Mouse (Mus musculus): ENCODE data around the gene Idh2.
A peak's percentile ranks its signal among the peaks of the same experiment; 100 is the strongest.

Idh2 gene

DNA sequence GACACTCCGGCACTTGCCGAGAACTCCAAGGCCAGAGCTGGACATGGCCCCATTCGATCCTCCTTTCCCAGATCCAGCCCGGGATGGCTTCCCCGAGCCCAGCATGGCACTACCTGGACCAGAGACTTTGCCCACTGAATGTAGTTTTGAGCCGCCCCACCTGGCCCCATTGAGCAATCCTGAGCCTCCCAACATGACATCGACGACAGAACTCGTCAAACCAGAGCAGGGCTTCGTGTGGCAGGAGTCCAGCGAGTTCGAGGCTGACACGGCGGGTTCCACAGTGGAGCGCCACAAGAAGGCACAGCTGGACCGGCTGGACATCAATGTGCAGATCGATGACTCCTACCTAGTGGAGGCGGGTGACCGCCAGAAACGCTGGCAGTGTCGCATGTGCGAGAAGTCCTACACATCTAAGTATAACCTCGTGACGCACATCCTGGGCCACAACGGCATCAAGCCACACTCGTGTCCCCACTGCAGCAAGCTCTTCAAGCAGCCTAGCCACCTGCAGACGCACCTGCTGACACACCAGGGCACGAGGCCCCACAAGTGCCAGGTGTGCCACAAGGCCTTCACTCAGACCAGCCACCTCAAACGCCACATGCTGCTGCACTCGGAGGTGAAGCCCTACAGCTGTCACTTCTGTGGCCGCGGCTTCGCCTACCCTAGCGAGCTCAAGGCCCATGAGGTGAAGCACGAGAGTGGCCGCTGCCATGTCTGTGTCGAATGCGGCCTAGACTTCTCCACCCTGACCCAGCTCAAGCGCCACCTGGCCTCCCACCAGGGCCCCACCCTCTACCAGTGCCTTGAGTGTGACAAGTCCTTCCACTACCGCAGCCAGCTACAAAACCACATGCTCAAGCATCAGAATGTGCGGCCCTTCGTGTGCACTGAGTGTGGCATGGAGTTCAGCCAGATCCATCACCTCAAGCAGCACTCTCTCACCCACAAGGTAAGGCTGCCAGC is 33.3 kb downstream of the Idh2 start:
- no peak for DNase-seq

DNA sequence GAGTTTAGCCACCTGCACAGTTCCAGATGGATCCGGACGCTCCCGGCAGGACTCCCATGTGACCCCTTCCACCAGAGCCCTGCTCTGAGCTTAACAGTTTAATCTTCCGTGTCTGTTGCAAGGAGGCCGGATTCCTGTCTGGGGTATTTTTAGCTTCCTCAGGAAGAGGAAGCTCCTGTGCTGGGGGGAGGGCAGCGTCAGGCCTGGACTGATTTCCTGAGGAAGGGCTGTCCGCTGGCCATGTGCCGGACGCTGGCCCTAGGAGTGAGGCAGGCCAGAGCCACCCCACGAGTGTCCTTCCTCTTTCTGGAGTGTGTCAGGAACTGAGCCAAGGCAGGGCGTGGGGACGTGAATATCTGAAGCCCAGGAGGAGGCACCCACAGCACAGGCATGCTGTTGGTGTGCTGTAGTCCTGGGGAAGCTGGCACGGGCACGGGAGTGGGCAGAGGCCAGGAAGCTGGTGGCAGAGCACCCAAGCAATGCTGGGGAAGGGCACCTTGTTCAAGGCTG is 36.3 kb downstream of the Idh2 start:
- peak; percentile 80 for DNase-seq

DNA sequence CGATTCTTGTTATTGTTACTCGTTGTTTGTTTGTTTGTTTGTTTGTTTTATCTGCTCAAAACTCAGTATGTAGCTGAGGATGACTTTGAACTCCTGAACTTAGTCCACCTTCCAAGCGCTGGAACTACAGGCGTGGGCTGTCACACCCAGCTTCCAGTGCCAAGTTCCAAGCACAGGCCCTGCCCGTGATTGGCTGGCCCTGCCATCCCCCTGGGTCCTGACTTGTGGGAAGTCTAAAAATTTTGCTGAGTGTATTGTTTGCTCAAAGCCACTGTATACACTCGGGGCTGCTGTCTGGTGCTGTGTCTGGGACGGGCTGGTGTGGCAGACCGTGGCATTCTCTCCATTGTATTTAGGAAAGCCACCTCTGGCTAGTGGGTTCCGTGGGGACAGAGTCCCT is 37.4 kb downstream of the Idh2 start:
- DNase-seq = no peak

- DNase-seq = no peak
Measured at GRCm38 (mm10) chr7:80076961-80077716, 38.1 kb downstream of the Idh2 start.

- DNase-seq = no peak
Measured at GRCm38 (mm10) chr7:80075946-80076583, 39.1 kb downstream of the Idh2 start.

GRCm38 (mm10) chr7:80074921-80075441 is 40.2 kb downstream of the Idh2 start:
- no peak for DNase-seq

DNA sequence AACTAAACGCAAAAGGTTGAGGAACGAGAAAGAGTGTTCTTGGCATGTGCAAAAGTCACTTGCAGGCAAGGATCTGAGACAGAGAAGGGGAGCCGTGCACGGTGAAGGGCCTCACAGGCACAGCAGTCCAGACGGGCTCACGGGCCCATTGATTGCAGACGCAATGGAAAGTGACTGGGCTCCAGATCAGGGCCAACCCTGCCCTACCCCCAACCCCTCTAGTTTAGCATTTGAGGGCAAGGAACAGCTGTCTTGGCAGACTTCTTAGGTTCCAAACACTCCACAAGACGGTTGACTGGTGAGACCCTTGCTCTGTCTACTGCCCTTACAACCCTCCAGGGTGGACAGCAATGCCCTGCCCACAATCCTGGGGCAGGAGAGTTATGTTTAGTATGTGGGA is 41.7 kb downstream of the Idh2 start:
- no peak for DNase-seq

DNA sequence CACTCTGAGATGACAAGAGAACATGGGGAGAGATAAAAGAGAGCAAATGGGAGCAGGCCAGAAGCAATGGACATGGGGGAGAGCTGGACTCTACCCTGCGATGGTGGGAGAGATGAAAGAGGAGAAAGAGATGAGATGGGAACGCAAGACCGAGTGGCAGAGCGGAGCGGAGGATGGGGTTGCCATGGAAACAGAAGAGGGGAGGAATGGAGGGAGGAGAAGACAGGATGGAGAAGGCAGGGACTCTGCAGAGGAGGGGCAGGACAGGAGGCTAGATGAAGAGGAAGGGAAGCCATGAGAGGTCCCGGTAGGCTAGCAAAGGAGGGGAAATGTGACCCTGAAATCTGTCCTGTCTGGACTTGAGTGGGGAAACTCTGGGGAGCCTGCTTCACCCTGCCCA is 42.9 kb downstream of the Idh2 start:
- no peak for DNase-seq

DNA sequence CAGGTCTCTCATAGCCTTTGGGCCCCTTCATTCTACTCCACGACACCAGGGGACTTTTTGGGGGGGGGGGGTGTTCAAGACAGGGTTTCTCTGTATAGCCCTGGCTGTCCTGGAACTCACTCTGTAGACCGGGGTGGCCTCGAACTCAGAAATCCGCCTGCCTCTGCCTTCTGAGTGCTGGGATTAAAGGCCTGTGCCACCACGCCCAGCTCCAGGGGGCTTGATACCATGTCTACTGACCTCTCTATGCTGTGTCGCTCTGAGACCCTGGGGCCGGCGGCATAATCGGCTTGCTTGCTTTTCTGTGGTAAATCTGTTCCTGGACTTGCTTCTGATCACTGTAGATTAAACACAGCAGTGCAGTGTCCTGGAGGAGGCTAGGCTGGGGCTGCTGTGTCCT is 44.0 kb downstream of the Idh2 start:
- DNase-seq = no peak

- DNase-seq = no peak
Measured at GRCm38 (mm10) chr7:80069615-80070327, 45.4 kb downstream of the Idh2 start.

DNA sequence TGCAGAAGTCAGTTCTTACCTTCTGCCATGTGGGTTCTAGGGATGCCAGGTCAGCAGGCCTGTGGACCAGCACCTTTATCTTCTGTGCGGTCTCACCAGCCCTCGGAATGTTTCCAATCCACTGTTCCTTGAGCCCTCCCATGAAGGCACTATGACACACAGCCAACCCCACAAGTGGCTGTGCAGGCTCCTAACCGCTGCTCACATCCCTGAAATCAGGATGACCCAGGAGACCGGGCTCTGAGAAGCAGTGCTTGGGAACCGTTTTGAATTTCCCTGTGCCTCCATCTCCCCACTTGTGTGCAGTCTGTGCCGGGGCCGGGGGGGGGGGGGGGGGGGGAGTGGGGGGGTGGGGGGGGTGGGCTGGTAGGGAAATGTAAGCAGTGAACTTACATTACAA is 46.9 kb downstream of the Idh2 start:
- DNase-seq = no peak

DNA sequence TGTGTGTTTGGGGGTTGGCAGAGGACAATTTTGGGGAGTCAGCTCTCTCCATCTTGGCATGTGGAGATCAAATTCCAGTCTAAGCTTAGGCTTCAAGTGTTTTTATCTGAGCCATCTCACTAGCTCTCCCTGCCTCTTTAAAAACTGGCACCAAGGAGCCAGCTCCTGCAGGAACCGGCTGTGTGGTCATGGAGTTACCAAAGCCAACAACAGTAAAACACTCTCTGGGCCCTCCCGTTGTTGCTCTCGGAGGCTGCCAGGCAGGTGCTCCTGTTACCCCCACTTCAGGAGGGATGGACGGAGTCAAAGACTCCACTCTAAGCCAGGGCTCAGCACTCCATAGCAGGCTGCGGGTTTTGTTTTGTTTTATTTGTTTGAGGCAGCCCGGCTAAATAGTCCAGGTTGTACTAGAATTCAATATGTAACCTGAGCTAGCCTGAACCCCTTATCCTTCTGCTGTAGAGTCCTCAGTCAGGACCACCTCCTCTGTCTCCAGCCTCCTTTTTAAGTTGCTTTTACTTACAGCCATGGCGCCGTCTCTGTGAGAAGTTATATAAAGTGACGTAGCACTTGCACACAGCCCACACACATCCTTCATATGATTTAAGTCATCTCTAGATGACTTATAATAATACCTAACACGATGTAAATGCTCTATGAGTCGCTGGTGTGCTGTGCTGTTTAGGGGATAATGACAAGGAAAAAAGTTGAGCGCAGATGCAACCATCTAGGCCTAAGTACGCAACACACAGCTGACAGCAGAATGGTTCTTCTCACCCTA is 48.3 kb downstream of the Idh2 start:
- no peak for DNase-seq

DNA sequence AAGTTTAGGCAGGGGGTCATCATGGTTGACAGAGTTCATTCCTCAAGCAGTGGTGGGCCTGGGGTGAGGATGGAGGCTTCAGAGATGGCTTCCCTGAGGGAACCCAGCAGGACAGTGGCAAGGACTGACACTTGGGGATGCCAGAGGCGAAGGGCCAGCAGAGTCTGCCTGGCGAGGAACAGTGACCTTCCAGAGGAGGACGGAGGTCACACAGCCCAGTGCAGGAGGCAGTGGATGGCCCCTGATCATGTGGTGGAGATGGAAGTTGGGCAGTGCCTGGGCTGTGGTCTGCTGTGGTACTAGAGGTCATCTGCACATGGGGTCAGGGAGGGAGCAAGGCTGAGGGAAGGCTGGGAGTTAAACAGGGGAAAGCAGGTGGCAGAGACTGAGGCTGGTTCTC is 49.9 kb downstream of the Idh2 start:
- no peak for DNase-seq

- DNase-seq = no peak
Measured at GRCm38 (mm10) chr7:80063902-80064736, 51.1 kb downstream of the Idh2 start.

- no peak for DNase-seq
Measured at GRCm38 (mm10) chr7:80063244-80063643, 51.9 kb downstream of the Idh2 start.

GRCm38 (mm10) chr7:80062083-80062826 is 52.9 kb downstream of the Idh2 start:
- DNase-seq = no peak

- no peak for DNase-seq
Measured at GRCm38 (mm10) chr7:80060012-80060778, 55.0 kb downstream of the Idh2 start.

- no peak for DNase-seq
Measured at GRCm38 (mm10) chr7:80059064-80059838, 55.9 kb downstream of the Idh2 start.

Measured in cerebellum, adult 11 months (tissue).